Mouse (Mus musculus): ENCODE data around the gene Wdr38.

The Wdr38 gene

DNA sequence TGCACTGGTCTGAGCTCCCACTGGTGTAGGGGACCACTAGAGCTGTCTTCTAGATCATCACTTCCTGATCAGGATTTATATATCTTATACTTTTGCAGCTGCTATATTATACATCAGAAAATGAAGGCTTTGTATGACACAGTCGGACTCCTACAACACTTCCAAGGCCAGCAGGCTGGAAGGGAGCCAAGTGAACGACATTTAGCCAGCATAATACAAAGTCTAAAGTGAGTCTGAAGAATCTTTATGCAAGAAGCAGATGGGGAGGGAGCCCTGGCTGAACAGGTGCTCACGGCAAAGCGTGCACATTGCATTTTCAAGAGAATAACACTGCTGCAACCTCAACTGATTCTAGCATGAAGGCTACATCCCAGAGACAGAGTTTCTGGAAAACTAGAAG, 4.8 kb upstream of the Wdr38 start:
- CTCF ChIA-PET, result interaction anchor here (1.2 kb wide), 1 partner anchor 10 kb away, joined by 3 read pairs; no protein-coding TSS in a partner anchor

DNA sequence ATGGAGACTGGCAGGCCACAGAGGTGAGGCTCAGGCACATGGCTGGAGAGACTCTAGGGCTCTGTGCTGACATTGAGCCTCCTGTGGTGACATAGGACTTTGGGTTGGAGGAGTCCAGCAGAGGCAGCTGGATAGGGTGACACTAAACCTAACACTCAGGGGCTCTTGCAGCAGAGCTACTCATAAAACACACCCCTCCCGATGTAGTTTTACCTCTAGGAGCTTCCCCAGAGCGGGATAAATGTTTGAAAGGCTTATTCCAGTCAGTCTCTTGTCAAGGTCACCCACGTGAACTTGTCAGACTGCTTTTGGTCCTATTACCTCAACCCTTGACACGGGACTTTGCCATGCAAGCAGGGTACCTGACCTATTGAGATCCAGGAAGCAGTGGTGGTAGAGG, 2.1 kb downstream of the Wdr38 start:
- CTCF ChIA-PET, result no interaction called here

DNA sequence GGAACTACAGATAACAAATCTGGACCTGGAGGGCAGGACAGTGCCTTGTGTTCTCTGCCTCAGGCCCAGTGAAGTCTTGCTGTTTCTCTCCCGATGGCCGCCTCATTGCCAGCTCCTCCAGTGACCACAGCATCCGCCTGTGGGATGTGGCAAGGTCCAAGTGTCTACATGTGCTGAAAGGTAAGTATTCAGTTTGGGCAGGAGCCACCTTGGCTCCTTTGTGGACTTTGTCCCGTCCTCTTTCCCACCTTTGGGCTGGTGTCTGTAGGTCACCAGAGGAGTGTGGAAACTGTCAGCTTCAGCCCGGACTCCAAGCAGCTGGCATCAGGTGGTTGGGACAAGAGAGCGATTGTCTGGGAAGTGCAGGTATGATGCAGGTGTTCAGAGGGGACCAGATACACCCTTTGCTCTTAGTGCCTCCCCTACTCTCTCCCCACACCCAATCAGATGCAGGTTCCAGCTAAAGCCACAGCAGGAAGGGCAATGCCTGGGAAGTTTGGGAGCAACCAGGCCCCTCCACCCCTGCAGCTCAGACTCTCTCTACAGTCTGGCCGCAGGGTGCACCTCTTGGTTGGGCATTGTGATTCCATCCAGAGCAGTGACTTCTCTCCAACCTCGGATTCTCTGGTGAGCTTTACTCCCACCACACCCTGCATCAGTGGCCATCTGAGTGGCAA, 2.8 kb downstream of the Wdr38 start:
- CTCF ChIA-PET, result interaction anchor here (0.9 kb wide), 2 partner anchors 74 to 80 kb away, joined by 3 to 6 read pairs; no protein-coding TSS in a partner anchor

DNA sequence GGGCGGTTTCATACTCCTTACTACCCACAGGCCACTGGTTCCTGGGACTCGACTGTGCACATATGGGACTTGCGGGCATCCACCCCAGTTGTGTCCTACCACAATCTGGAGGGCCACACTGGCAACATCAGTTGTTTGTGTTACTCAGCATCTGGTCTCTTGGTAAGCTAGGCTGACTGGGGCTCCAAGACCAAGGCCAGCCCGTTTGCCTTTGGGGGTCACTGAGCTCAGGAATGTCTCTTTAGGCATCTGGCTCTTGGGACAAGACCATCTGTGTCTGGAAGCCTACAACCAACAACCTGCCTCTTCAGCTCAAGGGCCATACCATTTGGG, 3.3 kb downstream of the Wdr38 start:
- CTCF ChIA-PET, result interaction anchor here (0.6 to 0.9 kb wide), 3 partner anchors 75 to 197 kb away, joined by 3 to 6 read pairs (median 3); no protein-coding TSS in a partner anchor

DNA sequence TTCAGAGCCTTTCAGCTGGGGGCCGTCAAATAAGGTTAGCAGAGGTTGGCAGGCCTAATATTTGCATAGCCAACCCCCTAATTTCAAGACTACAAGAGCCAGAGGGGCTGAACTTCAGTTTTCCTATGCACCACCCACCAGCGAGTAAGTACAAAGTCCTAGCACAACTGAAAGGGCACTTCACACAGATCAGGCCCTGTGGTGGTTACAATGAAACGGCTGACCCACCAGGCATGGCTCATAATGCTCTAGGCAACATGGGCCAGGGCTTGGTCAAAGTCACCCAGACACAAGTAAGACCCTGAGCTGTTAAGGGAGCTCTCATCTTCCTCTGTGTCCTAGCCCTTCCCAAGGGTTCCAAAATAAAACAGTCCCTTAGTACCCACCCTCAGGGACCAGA, 4.6 kb downstream of the Wdr38 start:
- CTCF ChIA-PET, result no interaction called here

DNA sequence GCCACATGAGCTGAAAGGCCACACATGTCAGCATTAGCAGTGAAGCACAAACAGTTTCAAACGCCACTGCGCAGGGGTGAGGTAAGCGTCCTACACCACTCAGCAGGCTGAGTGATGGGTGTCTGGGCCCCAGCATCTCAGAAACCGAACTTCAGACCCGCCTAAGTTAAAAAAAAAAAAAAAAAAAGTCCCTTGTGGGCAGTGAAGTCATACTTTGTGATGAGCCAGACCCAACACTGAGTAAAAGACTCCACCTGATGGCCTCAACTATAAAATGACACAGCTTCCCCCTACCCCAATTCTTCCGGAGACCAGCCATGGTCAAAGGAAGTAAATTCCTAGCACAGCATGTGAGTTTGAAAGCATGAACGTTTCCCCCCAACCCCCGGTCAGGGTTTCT, 5.8 kb downstream of the Wdr38 start:
- CTCF ChIA-PET, result no interaction called here

DNA sequence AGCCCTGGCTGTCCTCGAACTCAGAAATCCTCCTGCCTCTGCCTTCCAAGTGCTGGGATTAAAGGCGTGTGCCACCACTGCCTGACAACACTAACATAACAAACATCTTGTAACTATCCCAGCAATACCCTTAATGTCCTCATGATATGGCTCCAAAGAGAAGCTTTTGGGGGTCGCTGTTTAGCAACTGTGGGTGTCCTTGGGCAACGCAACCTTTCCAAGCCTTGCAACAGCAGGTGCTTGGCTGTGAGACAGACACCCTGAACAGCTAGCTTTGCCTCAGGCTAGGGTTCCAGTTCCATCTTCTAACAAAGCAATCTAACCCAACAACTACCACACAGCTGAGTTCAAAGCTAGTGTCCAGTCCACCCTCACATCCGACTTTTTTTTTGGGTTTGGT, 6.2 kb downstream of the Wdr38 start:
- CTCF ChIA-PET, result no interaction called here

DNA sequence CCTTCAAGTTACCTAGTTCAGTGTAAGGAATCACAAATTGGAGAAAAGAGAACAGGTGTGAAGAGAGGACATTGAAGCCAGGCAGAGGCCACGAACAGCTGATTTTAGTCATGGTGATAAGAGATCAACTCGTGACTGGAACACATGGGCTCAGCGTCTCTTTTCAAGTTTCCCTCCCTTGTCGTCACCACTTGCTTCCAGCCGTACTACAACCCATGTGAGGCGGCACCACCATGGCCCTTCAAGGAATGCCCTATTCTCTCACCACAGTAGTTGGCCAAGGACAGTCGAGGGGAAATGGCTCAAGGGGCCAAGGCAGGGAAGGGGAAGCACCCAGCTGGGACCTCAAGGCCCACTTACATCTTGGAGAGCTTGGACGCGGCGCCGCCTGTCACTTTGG, 7.1 kb downstream of the Wdr38 start:
- CTCF ChIA-PET, result no interaction called here

DNA sequence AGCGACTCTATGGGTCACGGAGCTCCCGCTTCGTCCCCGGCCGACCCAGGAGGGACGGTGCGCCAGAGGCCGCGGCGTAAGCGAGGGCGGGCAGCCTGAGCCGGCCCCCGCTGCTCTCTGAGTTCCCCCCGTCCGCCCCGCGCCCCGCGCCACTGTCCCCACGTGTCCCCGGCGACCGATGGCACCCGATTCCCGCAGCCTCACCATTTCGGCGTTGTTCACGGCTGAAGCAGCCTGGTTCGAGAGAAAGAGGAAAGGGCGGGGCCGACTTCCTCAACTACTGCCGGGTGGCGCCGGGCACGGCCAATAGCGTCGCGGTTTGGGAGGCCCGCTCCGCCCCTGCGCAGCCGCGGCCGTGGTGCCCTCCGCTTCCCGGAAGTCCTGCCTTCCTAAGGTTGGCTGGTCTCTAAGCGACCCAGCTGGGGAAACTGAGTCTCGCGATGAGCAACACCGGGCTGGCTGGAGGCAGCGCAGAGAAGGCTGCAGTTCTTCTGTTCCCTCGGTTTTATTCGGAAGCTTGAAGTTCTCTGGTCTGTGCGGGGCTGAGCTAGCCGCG, 7.7 kb downstream of the Wdr38 start, which contains the start of gene Arpc5l:
Gene Arpc5l, plus strand, starts transcription at position 469 of the 556 bp plus-strand sequence.
- CTCF ChIA-PET, result no interaction called here

DNA sequence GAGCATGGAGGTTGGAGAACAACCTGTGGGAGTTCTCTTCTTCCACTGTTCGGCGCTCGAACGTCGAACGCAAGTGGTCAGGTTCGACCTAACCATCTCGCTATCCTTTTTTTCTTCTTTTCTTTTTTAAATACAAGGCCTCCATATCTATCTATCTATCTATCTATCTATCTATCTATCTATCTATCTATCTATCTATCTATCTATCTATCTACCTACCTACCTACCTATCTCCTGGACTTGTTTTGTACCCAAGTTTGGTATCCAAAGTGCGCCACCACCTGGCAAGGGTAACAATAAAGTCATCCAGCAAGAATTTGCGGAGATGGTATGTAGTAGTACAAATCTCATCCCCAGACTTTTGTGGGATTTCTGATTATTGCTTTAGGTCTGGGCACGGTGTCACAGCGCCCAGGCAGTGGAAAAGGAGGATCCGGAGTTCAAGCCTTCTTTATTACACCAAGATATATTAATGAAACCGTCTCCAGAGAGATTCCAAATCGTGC, 8.4 kb downstream of the Wdr38 start, which contains the start of gene Rpl35:
Gene Rpl35, minus strand, starts transcription at position 51 of the 506 bp plus-strand sequence.
- CTCF ChIA-PET, result interaction anchor here (1.0 kb wide), 1 partner anchor 57 kb away, joined by 4 read pairs; no protein-coding TSS in a partner anchor

DNA sequence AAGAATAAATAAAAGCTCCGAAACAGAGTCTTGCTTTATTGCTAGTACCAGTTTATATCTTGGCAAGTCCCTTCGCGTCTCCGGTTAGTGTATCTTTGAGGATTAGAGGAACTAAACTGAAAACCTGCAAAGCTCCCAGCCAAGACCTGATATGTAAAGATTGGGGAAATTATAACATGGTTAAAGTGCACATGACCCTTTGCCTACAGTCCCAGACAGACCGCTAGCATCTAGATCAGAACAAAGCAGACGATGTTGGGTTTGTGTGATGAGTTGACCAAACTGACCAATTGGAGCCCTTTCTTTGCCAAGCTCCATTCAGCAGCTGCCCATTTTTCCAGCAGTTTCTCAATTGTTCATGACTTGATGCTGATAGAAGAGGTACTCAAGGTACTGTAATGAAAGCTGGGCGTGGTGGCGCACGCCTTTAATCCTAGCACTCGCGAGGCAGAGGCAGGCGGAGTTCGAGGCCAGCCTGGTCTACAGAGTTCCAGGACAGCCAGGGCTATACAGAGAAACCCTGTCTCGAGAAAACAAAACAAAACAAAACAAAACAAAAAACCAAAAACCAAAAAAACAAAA, 9.0 kb downstream of the Wdr38 start:
- CTCF ChIA-PET, result interaction anchor here (1.0 kb wide), 1 partner anchor 57 kb away, joined by 4 read pairs; no protein-coding TSS in a partner anchor

DNA sequence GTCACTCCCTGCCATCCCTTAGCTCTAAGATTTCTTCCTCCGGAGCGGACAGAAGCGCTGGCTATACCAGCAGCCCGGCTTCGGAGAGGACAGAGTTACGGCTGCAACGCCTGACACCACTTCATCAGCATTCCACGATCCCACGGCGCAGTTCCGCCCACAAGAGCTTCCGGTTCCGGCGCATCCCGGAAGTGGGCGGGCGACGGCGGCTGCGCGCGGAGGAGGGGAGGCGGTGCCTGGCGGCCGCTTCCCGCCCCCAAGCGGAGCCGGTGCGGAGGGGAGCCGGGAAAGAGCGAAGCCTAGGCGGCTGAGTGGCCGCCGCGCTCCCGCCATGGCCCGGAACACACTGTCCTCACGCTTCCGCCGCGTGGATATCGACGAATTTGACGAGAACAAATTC, 10.6 kb downstream of the Wdr38 start:
- CTCF ChIA-PET, result interaction anchor here (0.5 kb wide), 1 partner anchor 60 kb away, joined by 3 read pairs; no protein-coding TSS in a partner anchor

DNA sequence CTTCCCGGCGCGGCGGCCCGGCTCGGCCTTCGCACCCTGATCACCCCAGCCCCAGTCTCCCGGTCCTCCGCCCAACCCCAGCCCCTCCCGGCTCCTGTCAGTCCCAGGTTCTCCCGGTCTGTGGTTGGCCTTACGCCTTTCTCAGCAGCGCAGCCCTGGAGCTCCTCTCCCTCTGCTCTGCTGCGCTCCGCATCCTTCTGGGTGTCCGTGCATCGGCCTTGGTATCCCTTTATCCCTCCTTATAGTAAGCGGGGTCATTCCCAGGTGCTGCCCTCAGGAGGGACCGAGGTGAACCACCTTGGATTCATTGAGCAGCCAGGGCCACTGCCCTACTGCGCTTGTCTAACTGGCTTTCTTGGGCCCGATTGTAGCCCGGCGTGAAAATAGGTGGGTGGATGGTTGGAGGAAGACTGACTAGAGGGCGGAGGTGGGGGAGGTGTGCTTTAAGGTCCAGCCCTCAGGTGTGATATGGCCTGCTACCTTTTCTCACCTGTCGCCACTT, 11.1 kb downstream of the Wdr38 start:
- CTCF ChIA-PET, result interaction anchor here (0.5 kb wide), 1 partner anchor 59 kb away, joined by 3 read pairs; no protein-coding TSS in a partner anchor

DNA sequence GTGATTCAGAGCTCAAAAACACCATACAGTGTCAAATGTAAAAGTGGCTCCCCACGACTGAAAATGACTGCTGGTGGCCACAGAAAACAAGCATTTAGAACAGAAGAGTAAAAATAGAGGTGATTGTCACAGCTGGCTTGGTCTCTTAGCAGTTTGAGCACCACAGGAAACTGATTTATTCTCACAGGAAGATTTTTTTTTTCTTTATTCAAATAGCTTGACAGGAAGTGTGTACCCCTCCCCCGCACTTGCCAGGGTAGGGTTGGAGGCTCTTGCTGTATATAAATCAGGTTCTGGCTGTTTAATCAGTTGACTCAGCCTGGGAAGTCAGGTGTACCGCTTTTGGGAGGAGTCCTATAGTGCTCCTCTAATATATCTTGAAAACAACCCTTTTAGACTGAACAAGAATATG, 11.7 kb downstream of the Wdr38 start:
- CTCF ChIA-PET, result no interaction called here

DNA sequence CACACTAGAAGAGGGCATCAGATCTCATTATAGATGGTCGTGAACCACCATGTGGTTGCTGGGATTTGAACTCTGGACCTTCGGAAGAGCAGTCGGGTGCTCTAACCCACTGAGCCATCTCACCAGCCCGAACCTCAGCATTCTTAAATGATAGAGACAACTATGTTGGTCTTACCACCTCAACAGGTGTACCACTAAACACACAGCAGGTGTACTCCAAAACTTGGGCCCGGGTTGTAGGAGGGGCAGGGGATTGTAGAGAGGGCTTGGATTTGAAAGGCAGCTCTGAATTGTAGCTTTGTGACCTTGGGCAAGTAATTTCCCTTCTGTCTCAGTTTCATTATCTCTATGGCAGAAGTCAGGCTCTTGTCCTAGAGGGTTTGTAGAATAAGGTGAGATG, 12.9 kb downstream of the Wdr38 start:
- CTCF ChIA-PET, result interaction anchor here (0.6 kb wide), 2 partner anchors 8 to 128 kb away, joined by 4 to 13 read pairs; no protein-coding TSS in a partner anchor

DNA sequence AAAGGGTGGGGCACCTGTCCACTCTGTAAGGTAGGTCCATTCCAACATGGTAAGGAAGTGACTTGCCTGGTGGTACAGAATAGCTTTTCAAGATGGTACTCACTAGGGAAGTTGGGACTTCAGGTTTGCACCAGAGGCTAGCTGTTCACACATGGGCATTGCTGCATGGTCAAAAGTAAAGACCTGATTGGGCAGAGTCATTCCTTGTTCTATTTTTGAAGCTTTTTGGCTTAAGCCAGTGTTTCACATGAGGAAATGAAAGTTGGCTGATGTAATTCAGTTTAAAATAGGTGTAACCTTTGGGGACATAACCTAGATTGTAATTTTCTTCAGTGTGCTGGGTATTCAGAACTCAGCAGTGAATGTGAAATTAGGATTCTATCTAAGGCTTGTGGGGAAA, 14.0 kb downstream of the Wdr38 start:
- CTCF ChIA-PET, result interaction anchor here (0.6 to 1.5 kb wide), 2 partner anchors 14 to 76 kb away, joined by 3 to 7 read pairs; no protein-coding TSS in a partner anchor

DNA sequence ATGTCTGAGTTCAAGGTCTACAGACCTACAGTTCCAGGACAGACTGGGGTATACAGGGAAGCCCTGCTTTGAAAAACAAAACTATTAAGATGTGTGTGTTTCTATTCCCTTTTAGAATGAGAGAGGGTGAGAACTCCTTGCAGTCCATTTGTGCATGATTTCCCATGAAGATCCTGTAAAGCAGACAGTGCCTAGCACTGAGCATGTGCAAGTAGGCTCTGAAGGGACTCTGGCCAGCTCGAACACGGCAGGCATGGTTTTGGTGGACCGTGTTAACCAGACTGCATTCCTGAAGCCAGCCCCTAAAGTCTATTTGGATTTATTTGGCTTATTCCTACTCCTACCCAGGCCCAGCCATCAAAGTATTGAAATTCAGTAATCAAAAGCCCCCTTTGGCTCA, 14.7 kb downstream of the Wdr38 start:
- CTCF ChIA-PET, result interaction anchor here (0.6 to 1.5 kb wide), 2 partner anchors 13 to 76 kb away, joined by 3 to 7 read pairs; no protein-coding TSS in a partner anchor

DNA sequence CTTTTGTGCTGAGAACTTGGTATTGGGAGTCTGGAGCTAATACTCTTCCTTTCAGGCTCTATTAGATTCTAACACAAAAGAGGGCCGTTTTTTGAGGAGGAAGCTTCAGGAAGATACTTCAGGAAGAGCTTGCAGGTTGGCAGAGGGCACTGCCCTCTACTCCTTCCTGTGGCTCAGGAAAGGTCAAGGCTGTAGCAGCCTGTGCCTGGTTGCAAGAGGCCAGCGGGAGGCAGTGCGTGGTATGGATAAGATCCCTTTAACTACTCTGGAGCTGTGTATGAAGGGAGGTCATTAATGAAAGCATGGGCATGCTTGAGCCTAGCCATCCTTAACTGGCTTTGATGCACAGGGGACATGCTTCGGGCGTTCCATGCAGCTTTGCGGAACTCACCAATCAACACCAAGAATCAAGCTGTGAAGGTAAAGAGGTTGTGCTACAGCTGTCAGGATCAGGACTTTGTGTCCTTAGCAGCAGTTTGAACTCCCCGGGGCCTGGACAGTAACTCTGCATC, 15.5 kb downstream of the Wdr38 start:
- CTCF ChIA-PET, result no interaction called here

DNA sequence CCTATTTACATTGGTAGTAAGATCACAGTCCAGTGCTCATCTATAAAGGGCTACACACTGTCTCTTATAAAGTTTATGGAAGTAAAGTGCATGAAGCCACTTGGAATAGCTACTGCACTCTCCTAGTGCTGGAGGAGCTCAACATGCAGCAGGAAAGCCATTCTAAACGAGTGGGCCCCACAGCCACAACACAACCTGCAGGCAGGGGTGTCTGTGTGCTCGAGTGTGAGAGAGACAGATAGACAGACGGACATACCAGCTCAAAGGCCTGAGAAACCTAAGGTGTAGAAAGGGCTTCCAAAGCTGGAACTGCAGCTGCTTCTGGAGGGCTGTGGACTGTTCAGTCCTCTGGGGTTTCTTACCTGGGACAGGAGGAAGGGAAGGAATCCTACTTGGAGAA, 19.3 kb downstream of the Wdr38 start:
- CTCF ChIA-PET, result interaction anchor here (0.7 kb wide), 1 partner anchor 10 kb away, joined by 3 read pairs; no protein-coding TSS in a partner anchor

DNA sequence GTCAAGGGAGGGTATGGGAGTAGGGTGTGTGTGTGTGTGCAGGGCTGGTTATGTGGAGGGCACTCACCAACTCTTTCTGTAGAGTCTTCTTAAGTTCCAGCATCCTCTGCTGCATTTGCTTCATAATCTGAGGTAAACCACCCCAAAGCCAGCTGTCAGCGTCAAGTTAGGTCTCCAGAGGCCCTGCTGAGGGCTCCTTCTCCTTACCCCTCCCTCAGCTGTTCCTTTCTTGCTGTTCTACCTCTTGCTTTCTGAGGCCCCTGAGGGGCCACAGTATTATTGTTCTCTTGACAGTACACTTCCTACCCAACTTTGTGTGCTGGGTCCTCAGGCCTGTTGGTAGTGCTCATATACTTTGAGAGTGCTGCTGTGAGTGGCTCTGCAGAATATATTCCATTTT, 22.7 kb downstream of the Wdr38 start:
- CTCF ChIA-PET, result no interaction called here

DNA sequence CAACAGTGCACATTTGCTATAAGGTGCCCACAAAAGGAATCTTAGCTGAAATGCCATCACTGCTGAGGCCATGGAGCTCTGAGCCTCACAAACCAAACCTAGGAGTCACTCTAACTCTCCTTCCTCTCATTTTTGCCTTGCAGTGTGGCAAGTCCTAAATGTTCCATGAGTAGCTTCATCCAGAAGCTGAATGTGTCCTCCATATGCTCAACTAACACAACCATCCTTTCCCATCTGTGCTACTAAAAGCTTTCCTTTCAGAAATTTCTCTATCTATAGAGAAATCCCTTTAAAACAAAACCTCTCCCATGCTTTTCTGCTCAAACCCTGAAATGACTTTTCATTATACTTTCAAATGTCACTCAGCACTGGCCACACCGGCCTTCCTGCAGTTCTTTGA, 34.3 kb downstream of the Wdr38 start:
- CTCF ChIA-PET, result no interaction called here

DNA sequence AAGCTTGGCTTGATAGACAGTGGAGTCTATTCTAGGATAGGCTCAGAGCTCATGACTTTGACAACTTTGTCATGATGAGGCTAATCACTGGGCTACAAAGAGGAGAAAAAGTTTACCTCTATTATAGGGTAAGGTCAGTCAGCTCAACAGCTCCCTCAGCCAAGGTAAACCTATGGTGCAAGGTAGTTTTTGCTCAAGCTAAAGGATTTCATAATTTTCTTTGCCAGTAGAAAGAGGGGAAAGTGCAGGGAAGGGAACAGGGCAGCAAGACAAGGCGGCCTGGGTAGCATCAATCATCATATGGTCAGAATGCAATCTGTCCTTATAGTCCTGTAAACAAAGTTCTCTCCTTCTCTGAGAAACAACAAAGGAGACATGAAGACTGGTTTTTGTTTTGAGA, 42.9 kb downstream of the Wdr38 start:
- CTCF ChIA-PET, result no interaction called here

Measured in spleen, embryonic (tissue).